Mouse (Mus musculus) right cerebral cortex, postnatal 4 days (tissue): ENCODE measurements around the gene Kcnip4.
A peak's percentile ranks its signal among the peaks of the same experiment; 100 is the strongest.

Source experiments
- DNase-seq: peaks from one replicate; pipeline ENCODE4 v3.0.0-alpha.2; 2022

Gene Kcnip4

DNA sequence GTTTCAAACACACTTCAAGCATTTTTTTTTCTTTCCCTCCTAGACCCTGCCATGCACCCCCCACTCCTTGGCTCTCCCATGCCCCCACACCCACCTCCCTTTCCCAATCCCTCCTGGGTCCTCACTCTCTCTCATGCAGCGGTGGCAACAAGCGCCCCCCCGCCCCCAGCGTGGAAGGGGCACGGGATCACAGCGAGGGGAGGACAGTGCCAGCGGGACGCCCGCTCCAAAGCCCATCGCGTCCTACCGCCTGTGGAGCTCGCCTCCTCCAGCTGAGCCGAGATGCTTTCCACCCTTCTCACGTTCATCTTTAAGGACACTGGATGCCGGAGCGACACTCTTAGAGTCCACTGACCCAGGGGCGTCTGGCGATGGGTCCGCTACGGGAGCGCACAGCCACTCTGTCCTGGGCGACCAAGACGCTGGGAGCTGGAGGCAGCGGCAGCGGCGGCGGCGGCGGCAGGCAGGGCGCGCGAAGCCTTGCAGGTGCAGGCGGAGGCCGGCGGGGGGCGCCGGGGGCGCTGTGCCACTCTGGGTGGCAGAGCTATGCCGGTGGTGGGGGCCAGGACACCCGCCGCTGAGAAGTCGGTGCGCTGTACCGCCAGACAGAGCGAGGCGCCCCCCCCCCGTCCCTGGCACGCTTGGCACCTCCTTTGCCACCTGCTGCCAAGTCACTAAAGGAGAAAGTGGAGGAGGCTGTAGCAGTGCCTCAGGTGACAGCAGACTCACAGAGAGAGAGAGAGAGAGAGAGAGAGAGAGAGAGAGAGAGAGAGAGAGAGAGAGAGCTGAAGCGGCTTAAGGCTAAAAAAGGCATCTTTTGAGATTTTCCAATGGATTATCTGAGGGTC is at the start of gene Kcnip4:
Gene Kcnip4 (minus strand): TSS at position 514 of the 848 bp plus-strand sequence.
- peak; percentile 86 for DNase-seq

DNA sequence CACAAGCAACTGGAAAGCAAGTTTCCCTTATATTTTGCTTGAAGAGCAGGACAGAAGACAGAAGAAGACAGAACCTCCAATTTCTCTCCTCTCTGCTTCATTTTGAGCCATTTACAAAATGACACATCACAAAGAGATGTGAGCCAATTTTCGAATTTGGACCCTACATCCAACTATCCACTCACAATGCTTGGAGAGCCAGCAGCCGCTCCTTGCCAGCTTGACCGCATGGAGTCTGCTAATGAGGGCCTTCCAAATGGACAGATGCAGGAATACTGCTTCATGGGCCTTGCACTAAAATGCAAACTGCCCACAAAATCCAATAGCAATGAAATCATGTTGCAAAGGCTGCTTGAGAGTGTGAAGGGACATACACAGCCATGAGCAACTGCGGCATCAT is 47.2 kb upstream of the Kcnip4 start:
- DNase-seq = no peak

DNA sequence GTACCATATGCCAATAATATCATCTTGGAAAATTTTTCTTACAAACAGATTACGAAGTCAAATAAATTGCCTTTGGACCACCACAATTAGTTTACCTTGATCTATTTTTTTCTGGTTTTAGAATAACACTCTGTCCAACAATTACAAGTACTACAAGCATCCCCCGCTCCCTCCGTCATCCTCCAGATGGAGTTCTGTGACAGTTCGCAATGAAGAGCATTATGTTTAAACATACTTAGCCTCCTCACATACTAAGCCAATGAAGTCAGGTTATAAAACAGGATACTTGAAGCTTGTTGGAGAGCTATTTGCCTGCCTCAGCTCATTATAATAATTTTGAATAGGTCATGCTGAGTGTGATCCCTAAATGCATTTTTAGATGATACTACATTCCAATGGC is 39.0 kb upstream of the Kcnip4 start:
- DNase-seq = no peak

DNA sequence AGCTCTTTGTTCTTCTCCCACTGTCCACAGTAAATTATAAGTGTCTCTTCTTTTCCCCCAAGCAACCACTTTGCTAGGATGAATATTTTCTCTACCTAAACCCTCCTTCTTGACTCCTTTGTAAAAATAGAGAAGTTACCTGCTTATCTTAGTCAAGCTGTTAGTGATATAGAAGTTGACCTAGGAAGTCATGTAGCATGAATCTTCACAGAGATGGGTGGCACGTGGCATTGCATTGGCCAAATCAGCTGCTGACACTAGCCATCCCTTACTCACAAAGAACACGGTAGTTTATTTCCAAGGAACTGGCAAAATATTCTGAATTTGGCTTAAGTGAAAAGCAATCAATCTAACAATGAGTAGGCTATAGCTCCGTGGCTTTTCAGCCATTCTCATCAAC is 32.7 kb upstream of the Kcnip4 start:
- DNase-seq = no peak

DNA sequence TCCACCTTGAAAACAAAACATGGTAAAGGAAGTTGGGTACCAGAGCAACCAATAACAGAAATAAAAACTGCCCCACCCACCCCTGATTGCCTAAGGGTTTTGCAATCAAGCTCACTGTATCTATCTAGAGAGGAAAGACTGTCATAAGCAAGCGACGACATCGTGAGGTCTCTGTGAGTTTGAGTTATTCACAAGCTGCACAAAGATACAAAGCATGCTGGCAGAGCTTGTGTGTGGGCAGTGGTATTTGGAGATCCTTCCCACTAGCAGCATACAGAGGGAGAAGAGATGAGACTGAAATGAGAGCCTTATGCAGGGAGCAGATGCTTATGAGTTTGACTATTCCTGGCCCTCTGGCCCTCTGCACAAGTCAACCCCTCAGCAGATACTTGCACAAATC is 23.2 kb upstream of the Kcnip4 start:
- DNase-seq = no peak

DNA sequence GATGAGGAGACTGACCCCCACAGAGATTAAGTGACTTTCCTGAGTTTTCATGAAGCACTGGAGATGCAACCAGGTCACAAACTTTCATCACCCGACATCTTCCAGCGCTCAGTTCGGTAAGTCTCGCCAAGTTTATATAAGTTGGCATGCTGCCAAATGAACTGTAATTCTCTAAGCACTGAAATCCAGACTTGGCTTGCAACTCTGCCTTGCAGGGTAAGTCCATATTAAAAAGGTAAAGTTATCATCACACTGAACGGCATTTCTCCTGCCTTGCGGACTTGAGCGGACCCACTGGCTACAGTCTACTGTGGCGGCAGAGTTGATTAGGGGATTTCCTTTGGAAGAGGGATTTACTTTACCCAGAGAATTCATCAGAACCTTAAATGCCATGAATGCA is 4.7 kb upstream of the Kcnip4 start:
- DNase-seq = no peak

DNA sequence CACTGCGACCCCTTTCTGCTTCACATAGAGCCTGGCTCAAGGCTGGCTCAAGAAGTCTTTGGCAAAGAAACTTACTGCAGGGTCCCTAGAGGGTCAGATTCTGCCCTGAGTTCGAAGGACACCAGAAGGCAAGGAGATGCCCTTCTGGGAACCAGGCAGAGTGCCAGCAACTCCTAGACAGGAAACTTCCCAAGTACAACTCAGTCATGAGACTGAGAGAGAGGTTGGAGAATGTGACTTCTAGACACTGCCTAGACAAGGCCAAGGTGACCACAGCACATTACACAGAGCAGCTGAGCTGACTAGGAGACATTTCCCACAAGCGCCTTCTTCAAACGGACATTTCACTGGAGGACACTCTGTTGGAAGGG is 520 bp upstream of the Kcnip4 start:
- peak; percentile 40 for DNase-seq

DNA sequence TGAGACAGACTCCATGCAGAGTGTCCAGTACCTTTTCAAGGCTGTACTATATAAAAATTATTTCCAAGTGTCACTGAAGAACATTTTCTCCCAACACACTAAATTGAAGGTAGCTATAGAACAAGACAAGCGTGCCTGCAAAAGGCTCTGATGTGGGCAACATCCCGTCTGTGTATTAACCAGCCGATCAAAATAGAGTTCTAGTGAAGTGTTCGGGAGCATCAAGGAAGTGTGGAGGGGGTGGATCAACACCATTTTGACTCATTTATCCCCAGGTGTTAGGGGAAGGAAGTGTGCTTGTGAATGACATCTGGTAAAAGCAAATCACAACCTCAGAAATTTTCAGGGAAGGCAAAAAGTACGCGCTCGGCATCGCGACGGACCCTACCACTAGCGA is 712 bp downstream of the Kcnip4 start:
- DNase-seq = no peak

DNA sequence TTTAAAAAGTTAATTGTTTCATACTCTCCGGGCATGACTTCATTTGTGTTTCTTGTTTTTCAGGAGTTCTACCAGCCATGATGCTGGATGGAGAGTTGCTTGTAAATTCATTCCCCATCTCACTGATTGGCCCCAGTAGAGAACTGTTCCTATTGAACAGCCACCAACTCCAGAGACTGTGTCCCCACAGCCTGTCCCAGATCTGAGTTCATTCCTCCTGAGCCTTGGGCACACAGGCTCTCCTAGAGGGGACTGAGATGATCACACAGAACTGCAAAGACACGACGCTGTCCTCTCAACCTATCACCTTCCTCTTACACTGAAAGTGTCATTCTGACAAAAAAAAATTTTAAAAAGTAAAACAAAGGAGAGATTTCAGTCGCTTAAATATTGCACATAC is 1.7 kb downstream of the Kcnip4 start:
- no peak for DNase-seq

DNA sequence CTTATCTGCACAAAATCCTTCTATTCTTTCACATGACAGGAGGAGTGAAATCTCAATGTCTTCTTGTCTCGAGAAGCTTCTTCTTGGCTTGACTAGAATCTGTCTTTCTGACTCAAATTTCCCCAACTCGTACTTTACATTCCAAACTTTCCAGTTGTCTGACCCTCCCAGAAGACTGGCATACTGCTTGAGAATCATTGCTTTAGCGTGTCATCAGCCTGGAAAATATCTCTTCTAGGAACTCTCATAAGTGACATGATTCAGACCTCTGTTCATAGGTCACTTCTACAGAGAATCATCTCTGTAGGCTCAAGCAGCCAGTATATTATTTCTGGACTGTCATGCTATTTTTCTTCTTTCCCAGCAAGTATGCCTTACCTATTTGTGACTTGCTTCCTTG is 26.0 kb downstream of the Kcnip4 start:
- DNase-seq = no peak

DNA sequence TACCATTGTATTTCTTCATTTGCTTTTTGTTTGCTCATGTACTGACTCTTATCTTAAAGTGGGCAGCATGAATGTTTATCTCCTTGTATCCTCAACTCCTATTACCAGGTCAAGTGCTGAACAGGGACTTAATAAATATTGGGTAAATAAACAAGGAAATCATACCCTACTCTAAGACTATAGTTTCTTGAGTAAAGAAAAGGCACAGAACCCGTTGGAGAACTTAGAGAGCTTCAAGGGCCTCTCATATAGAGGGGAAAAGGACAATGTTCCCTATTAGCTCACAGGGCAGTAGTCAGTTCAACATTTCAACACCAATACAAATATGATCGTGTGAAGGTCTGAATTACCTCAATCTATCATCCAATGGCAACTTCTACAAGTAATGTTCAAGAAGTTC is 37.4 kb downstream of the Kcnip4 start:
- DNase-seq = no peak

DNA sequence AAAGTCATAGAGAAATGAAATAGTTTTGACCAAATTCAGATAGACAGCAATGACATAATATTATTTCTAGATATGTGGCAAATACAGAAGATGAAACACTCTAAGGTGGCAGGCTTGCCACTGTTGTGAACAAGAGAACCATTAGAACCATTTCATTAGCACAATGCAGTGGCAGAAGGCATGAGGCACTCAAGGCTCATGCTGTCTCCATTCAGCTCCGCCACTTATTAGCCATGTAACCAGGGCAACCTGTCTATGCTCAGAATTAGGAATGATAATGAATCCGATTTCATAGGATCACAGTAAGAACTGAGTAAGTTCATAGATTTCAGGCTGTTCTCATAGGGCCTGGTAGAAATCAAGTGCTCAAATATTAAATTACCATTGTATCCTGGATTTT is 54.0 kb downstream of the Kcnip4 start:
- DNase-seq = no peak

DNA sequence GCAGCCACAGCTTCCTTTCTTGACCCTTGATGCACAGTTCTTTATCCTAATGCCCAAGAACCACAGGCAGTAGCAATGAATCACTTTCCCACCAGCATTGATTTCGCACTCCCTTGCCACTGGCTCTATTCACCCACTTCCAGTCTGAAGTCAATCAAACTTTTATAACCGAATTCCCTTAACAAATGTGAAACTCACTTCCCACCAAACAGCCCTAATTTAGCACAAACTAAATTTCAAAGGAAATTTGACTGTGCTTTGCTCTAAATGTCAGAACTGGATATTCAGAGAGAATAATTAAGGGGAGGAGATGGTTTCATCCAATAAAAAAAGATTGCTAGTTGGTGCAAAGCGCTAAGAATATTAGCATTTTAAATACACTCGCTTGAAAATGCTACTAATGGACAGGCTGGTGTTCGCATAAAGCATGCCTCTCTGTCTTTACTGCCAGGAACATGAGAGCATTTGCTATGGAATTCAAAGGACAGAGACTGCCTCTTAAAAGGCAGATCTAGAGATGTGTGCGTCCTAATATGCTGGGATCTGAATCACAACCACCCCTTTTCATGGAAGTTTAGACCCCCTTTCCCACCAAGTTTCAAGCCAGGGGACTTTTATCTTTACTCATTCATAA is 63.9 kb downstream of the Kcnip4 start:
- no peak for DNase-seq

DNA sequence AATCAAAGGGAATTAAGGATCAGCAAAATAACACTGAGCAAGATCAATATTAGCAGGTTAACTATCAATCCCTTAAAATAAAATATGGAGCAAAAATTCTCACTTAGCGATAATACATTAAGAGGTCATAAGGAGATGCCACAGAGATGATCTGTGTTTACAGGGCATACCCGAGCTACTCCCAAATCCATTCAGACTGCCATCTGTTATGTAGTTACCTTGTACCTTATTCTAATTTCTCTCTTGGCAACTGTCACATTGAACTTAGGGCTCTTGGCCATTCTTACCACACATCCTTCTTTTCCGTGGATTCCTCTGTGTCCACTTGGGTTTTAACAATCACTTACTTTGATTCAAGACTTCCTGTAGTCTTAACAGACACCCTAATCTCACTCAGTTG is 71.6 kb downstream of the Kcnip4 start:
- DNase-seq = no peak

DNA sequence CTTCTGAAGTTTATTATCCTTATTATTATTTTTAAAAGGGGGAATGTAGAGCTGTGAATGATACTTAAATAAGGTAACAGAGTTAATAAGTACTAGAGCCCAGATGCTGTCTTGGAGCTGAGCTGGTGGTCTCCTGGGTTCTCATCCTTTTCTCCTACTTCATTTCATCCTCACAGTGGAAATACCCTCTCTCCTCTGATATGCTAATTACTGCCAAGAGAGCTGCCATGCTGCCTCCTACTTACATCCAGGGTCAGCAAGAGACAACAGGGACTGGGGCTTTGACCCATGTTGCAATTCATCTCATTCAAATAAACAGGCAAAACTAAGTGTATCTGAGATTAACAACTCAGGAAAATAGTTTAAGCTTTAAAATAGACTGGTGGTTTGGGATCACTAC is 73.4 kb downstream of the Kcnip4 start:
- DNase-seq = no peak

DNA sequence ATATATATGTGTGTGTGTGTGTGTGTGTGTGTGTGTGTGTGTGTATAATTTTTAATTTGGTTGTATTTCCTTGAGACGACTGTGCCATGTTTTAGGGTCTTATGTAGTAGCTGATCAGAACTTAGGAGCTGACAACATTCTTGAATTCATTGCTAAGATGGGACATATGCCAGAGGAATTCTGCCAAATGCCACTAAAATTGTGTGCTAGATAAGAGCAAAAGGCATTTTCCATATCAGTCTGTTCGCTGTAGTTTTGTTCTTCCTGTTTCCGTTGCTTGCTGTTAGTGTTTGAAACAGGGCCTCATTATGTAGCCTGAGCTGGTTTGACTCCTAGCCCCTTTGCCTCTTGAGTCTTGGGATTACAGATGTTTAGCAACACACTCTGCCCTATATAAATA is 73.8 kb downstream of the Kcnip4 start:
- DNase-seq = no peak

DNA sequence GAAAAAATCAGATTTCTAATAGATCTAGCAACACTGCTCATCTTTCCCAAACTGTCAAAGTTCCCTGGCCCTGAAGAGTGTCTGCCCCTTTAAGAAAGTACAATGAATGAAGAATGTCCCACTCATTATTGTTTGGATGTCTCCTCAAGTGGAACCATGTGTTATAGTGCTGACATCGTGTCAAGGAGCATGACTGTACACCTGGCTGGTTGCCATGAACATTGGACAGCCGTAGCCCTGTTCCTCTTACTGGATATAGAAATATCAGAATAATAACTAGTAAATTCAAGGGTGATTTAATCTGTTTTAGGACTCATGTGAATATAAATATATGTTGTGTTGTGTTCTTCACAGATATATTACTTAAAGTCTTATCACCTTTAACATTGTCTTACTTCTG is 87.5 kb downstream of the Kcnip4 start:
- no peak for DNase-seq

DNA sequence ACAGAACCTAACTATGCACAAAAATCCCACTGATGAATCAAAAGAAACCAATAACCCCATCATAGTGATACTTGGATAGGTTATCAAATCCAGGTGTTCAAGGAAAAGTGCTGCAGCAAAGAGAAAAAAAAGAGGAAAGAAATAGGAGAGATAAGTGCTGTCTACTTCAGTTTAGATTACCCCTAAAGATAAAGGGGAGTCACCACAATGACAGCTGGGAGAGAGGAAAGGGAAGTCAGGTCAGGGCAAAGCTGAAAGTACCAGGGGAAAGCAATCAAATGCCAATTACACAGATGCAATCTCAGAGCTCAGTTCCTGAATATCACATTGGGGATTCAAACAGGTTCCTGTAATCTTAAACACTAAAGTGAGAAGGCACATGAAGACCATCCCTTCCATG is 97.0 kb downstream of the Kcnip4 start:
- no peak for DNase-seq

DNA sequence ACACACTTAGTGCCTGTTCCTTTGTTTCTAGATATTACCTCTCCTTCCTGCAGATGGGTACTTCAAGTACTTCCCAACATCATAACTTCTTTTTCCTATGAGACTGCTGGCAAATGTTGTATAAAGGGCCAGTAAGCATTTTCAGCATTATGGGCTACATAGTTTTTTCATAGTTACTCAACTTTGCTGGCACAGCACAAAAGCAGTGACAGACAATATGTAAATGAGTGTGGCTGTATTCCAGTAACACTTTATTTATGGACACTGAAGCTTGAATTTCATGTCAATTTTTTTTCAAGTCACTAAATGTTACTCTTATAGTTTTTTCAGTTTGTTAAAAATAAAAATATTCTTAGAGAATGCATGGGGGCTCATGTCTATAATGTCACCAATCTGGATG is 105.0 kb downstream of the Kcnip4 start:
- no peak for DNase-seq

DNA sequence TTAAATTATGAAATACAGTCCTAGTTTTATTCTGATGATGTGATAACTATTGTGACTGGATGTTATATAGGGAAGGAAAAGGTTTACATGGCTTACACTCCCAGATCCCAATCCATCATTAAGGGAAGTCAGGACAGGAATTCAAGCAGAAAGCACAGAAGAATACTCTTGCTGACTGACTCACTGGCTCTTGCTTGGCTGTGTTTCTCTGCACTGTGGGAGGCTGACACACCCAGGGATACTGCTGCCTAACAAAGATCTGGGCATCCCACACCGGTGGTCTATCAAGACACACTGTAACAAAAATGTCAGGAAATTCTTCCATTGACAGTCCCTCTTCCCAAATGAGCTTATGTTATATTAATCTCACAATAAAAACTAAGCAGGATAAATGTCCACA is 116.4 kb downstream of the Kcnip4 start:
- no peak for DNase-seq

DNA sequence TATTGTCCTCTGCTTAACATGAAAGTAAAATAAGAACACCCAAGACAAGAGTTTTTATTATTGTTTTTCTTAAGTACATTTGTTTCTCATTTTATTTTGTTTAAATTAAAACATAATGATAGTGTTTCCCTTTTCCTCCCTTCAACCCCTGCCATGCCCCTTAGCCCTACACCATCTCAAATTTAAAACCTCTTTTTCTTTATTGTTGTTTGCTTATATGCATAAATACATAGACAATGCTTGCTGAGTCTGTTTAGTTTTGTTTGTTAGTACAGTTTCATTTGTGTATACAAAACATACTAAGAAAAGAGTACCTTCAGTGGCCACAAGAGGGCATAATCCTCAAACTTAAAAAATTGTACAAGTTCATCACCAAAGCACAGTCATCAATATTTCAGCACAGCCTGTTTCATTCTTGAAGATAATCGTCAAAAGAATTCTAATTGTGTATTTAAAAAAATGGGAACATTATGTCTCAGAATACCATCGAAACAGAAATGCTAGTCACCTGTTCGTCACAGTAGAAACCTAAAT is 154.1 kb downstream of the Kcnip4 start:
- DNase-seq = no peak

DNA sequence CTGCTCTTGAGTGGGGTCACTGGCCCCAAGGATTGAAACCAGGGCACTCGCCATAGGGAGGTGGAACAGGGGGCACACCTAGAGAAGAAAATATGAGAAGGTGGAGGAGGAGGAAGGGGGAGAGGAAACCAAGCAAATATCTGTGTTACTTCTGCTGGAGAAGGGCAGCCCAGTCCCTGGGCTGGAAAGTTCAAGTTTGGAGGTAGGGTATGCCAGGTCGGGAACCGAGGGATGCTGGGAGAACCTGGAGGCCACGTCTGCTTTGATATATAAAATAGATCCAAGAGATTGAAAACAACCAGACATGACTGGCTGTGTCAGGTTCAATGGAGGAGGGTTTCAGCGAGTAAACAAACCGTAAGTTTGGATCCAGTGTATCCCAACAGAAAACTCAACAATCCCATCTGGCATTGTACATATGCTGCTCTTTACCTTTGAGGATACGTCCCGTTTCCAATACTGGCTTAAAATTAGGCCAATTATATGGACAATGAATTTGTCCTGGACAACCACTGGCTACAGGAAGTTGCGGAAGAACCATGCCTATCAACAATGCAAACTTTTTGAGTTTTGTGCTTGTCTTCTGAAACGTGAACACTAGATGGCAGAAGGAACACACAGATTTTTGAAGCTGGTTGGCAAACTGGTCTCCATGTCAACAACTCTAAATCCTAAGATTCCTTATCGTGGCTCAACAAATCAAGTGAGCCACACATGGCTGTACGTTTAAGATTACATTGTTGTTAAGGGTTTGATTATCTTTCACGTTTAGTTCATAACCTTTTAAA is 155.9 kb downstream of the Kcnip4 start:
- DNase-seq = no peak

DNA sequence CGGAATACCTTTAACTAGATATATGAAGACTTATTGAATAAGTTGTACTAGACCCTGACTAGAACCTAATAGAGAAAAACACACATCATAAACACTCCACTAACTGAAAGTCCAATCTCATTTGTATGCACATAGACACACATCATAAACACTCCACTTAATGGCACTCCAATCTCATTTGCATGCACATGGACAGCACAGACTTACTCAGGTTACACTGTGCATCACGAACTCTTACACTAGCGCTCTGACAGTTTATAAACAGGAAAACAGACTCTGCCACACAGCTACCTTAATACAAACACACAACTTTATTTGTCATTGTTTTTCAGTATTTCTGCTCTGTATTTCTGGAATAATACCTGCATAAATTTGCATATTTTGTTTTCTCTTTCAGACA is 168.3 kb downstream of the Kcnip4 start:
- no peak for DNase-seq

DNA sequence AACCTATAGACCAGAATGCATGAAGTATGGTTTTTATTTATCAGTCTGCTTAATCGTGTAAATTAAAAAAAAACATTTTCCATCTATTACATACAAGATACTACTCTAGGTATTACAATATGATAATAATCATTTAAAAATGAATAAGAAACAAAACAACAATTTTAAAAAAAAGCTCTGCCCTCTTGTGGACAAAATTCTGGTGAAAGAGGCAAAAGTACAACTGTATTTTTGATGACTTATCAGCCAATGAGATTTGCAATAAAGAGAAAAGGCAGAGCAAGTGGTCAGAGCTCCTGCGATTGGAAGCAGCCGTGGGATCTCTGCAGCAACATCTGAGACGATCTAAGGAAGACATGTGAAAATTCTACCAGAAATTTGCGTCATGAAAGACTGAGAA is 172.6 kb downstream of the Kcnip4 start:
- no peak for DNase-seq
